Mouse (Mus musculus) embryo, embryonic 9.5 days (tissue): ENCODE measurements around the gene Crygs.

Source experiments
- DNase-seq: peaks from one replicate; pipeline ENCODE4 v3.0.0-alpha.2; 2017; ENCODE audit errors: extremely low spot score

Crygs gene

GRCm38 (mm10) chr16:22811477-22811876 lies at the start of gene Crygs:
TSS of gene Crygs (minus strand) at chr16:22811577.
- no peak for DNase-seq

DNA sequence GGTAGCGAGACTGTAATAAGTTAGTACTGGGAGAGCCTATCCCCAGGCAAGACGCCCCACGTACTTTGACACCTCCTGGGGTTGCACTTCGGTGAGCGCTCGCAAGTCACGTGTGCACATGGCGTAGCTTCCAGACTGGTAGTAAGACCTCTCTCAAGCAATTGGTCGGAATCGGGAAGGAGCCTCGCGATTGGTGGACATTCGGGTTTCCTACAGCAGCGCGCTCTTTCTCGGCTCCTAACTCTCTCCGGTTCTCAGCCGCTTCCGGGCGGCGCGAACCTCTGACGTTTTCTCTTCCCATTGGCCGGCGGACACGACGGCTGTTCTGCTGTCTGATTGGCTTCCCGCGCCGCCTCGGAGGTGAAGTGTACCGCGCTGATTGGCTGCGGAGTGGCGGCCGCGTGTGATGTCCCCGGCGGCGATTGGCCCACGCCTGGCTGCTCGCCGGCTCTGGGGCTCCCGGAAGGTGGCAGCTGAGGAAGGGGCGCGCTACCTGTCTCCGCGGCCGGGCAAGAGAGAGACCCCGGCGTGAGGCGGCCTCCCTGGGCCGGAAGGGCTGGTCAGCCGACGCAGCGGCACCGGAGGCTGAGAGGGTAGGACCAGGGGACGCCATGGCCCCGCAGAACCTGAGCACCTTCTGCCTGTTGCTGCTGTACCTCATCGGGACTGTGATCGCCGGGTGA lies 46.2 kb upstream of the Crygs start, which contains the start of the genes Tbccd1 and Dnajb11:
Tbccd1 (minus strand) TSS at position 239 of the 683 bp plus-strand sequence.
Dnajb11 (plus strand) TSS at position 415 of the 683 bp plus-strand sequence.
- peak; percentile 97 for DNase-seq

- no peak for DNase-seq
Observed at GRCm38 (mm10) chr16:22856773-22857172, 45.4 kb upstream of the Crygs start.

DNA sequence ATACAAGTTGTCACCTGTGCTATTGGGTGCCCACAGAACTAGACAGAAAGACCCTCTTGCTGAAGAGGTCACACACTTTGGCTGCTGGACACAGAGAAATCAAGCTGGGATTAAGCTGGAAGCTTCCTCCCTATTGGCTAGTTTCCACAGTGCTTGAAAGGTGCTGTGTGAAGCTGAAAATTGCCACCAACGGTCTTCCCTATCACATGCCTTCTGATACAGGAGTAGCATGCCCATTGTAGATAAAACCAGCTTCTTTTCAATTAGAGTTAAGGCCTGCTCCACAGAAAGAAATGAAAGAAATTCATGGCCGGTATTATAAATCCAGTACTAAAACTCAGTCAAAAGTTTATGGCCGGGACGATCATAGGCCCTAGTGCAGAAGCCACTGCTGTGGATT lies 41.3 kb upstream of the Crygs start:
- no peak for DNase-seq

DNA sequence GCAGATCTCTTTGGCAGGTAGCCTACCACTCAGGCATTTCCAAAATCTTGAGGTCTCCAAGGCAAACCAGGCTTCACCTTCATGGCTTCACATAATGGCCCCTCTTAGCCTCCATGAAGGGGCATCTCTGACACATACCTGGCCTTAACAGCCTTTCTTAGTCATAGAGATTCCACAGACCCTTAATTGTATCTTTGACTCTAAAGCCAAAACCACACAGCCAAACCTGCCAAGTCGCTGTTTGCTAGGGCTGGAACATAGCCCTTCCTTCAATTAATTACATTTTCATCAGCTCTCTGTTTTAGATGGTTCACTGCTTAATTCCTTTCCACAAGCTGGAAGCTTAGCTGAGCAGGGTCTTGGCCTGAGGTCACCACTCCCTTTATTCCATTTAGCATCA lies 37.0 kb upstream of the Crygs start:
- DNase-seq, result no peak

DNA sequence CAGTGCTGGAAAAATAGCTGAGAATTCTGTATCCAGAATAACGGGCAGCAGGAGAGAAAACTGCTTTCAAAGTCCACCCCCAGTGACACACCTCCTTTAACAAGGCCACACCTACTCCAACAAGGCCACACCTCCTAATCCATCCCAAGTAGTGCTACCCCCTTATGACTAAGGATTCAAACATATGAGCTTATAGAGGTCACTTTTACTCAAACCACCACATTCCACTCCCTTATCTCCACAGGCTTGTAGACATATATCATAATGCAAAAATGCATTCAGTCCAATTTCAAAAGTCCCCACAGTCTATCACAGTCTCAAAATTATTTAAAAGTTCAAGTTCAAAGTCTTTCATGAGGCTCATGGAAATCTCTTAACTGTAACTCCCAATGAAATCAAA lies 36.3 kb upstream of the Crygs start:
- DNase-seq, result no peak

- no peak for DNase-seq
Observed at GRCm38 (mm10) chr16:22845481-22845880, 34.1 kb upstream of the Crygs start.

DNA sequence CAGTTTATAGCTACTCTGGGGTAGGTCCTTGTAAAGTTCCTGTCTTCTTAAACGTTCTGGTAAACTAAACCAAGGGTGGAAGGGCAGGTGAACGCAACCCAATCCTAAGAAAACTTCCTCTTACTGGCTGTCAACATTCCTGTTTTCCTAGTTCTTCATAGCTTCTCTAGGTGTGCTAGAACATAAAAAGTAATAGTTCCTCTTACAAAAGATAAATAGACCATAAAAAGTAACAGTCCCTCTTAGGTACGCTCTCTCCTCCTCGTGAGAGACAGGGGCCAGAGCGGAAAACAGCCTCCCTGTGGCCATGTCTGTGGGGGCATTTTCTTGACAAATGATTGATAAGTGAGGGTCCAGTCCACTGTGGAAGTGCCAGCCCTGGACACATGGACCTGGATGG lies 33.5 kb upstream of the Crygs start:
- DNase-seq, result no peak

DNA sequence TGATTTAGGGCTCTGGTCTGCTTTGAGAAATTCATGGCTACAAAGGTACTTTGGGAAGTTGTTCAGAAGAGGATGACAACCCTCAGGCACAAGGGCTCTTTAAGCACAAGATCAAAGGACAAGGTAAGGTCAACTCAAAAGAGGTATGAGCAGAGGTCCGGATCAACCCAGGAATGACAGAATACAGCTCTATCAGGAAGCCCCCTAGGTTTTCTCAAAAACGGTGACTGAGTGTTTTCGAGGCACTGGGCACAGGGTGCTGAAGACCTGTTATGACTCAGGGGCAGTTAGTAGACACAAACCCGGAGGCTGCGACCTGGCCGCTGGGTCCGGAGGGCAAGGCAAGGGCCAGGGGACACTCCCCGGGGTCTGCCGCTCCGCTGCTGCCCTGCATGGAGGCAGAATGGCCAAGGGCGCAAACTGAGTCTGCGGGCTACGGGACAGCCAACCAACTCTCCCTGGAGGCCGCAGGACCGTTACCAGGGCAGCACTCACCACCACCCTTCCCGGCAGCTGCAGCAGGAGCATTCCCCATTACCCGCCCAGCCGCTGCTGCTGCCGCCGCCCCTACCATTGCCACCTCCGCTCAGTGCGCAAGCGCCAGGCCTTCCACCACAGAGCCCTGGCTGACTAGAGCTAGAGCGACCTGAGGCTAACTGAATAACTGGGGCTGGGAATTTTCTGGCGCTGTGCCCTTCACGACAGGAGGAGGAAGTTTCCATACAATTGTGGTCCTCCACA lies 32.9 kb upstream of the Crygs start:
- DNase-seq, result peak; percentile 80

DNA sequence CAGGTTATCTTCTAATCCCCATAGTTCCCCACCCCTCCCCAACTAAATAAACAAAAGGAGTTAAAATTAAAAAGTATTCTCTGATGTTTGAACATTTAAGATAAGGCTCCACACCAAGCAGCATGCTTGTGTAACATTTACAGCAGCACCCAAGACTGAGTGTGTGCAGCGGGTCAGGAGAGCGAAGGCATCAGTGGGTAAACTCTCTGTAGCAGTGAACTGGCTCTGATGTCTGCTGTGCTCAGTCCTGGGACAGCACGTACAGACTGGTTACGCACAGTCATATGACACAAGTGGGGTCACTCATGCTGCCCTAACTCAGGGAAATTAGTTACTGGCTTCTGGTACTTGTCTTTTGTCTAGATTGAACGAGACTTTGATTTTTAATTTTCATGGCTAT lies 31.5 kb upstream of the Crygs start:
- DNase-seq, result no peak

- DNase-seq, result no peak
Observed at GRCm38 (mm10) chr16:22839146-22839857, 27.9 kb upstream of the Crygs start.

GRCm38 (mm10) chr16:22832932-22833525 lies 21.7 kb upstream of the Crygs start:
- no peak for DNase-seq

GRCm38 (mm10) chr16:22820731-22821130 lies 9.4 kb upstream of the Crygs start:
- DNase-seq, result no peak

DNA sequence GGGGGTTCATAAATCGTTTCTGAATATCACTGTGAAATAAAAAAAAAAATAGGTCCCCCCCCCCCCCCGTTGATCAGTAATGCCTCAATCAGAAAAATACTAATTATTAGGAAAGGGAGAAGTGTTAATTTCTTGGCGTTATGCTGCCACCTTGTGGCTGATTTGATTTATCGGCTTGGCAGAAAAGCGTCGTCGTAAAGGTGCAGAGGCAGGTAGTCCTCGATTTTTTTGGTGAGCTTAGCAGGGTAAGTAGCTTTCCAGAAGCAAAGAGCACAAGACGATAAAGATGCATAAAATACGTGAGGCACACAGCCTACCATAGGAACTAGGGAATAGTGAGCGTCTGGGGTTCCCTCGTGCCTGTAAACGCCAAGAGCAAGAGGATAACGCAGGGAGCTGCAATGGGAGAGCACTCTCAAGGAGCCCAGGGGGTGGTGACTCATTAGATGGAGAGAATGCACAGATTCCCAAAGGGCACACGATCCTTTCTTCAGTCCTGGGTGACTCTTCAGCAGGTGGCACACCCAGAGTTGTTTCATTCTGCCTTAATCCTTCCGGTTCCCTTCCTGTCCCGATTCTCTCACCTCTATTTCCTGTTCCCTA lies 3.8 kb downstream of the Crygs start:
- peak; percentile 42 for DNase-seq

- no peak for DNase-seq
Observed at GRCm38 (mm10) chr16:22802786-22803185, 8.6 kb downstream of the Crygs start.

- DNase-seq, result peak; percentile 24
Observed at GRCm38 (mm10) chr16:22800849-22801109, 10.6 kb downstream of the Crygs start.

DNA sequence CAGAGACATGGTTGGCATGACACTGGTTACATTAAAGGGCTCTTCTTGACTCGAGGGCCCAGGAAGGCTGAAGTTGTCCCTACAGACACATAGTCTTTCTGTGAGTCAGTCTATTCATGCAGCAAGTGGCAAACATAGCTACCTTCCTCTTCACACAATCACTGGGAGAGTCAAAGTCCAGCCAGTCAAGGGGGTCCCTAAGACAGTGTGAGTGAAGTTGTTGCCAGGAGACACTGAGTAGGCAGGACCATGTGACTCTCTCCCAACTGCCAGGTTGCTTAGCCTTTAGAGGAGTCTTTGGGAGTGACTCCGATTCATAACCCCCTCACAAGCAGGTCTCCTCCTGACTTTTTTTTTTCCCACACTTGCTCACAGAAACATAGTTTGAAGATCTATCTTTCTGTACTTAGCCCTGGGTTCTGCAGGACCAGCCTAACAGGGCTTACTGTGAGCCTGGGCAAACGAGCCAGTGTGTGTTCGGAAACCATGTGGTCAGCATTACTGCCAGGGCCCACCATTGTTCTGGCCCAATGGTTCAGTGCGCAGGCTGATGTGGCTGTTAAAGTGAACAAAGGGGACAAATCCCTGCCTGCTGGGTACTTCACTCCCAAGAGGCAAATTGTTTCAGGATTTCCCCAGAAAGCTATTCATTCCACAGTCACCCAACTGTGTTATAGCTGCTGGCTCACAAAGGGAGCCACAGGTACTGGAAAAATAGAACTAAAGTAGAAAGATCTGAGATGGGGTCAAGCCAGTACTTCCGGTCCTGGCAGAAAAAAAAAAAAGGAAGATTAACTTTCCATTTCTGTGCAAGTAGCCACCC lies 11.1 kb downstream of the Crygs start:
- peak; percentile 65 for DNase-seq

DNA sequence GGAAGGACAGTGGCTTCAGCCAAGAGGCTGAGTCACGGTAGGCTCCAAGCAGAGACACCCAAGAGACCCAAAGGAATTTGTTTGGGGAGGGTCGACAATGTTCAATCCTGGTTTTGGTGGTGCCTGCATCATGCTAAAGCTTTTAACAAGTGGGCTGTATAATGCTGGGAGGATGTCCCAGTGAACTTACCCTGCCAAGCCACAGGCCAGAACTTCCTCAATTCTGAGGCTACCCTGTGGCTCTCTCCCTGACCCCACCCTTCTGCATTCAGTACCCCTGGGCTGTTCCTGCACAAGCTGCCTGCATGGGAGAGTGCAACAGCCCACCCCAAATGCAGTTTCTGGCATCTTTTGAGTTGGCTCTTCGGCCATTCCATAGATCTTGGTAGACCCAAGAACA lies 12.9 kb downstream of the Crygs start:
- DNase-seq, result no peak

- DNase-seq, result no peak
Observed at GRCm38 (mm10) chr16:22797521-22797920, 13.9 kb downstream of the Crygs start.

GRCm38 (mm10) chr16:22795497-22795896 lies 15.9 kb downstream of the Crygs start:
- peak; percentile 20 for DNase-seq

DNA sequence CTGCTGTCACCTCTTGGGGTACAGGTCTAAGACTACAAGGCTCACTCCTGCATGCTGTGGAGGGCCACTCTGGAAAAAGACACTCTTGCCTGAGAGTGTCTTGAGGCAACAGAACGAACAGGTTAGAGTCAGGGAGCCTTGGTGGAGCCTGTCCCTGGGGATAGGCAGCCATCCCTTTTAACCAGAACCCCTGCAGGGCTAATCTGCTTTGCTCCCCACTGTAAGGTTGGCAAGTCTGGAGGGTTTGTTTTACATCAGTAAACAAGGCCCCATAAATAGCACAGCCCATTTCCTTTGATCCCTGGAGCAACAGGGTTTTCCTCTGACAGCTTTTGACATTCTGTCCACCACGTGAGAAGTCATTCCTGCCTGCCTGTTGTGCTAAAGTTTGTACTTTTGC lies 20.1 kb downstream of the Crygs start:
- no peak for DNase-seq
